Mouse (Mus musculus) forebrain, embryonic 16.5 days (tissue): ENCODE data around the gene Tyms. TPM values are rescaled to one million over a fixed set of nuclear protein-coding genes. Genes with fewer than 3 reads are reported as not detected.
A peak's percentile ranks its signal among the peaks of the same experiment; 100 is the strongest.

Experiments used
- ATAC-seq: fragments of 200-750 bp; cut with Nextera tagmentation; 2 replicates; pipeline ENCODE4 v1.8.0; 2017; ENCODE audit warnings: mild to moderate bottlenecking, moderate library complexity
- H3K27ac ChIP-seq: fragments of 300-500 bp; sonication (generic); 2 replicates; pipeline ENCODE4 v1.5.1; 2014; ENCODE audit warnings: low read length, control low read depth
- H3K27me3 ChIP-seq: fragments of 300-500 bp; sonication (generic); replicated peaks from 2 replicates; pipeline ENCODE4 v1.6.1; 2014; ENCODE audit warnings: low read length; ENCODE audit not compliant: control insufficient read depth, insufficient read depth
- H3K36me3 ChIP-seq: fragments of 300-500 bp; sonication (generic); 2 replicates; pipeline ENCODE4 v1.6.1; 2014; ENCODE audit not compliant: control insufficient read depth, insufficient read depth
- H3K4me1 ChIP-seq: fragments of 300-500 bp; sonication (generic); replicated peaks from 2 replicates; pipeline ENCODE4 v1.6.1; 2014; ENCODE audit warnings: low read length; ENCODE audit not compliant: control insufficient read depth, insufficient read depth
- H3K4me2 ChIP-seq: fragments of 300-500 bp; sonication (generic); 2 replicates; pipeline ENCODE4 v1.6.1; 2014; ENCODE audit warnings: mild to moderate bottlenecking, low read length, control low read depth
- H3K4me3 ChIP-seq: fragments of 300-500 bp; sonication (generic); replicated peaks from 2 replicates; pipeline ENCODE4 v1.5.1; 2014; ENCODE audit warnings: mild to moderate bottlenecking, low read length, control low read depth
- H3K9ac ChIP-seq: fragments of 300-500 bp; sonication (generic); replicated peaks from 2 replicates; pipeline ENCODE4 v1.6.1; 2014; ENCODE audit warnings: low read depth, low read length, control low read depth
- H3K9me3 ChIP-seq: fragments of 300-500 bp; sonication (generic); 2 replicates; pipeline ENCODE4 v1.6.1; 2016; ENCODE audit warnings: low read length; ENCODE audit not compliant: control insufficient read depth
- WGBS: fragments of 180-500 bp; shearing (Covaris S2); extraction: QIAGEN DNeasy Blood & Tissue Kit; methylation state at CpG from one replicate; pipeline ENCODE4 v1.1.7; 2014; 5-methylcytosine and 5-hydroxymethylcytosine counted together
- polyA plus RNA-seq: library from polyadenylated mRNA; unstranded; fragments of >200 nt; fragmentation: Nextera tagmentation; extraction: Ambion mirVana; gene quantifications from 2 replicates; pipeline ENCODE4 v1.2.1, GENCODE M21; 2015

Gene Tyms
- polyA plus RNA-seq, 1 experiment from 2014 or later: 84.3 TPM

DNA sequence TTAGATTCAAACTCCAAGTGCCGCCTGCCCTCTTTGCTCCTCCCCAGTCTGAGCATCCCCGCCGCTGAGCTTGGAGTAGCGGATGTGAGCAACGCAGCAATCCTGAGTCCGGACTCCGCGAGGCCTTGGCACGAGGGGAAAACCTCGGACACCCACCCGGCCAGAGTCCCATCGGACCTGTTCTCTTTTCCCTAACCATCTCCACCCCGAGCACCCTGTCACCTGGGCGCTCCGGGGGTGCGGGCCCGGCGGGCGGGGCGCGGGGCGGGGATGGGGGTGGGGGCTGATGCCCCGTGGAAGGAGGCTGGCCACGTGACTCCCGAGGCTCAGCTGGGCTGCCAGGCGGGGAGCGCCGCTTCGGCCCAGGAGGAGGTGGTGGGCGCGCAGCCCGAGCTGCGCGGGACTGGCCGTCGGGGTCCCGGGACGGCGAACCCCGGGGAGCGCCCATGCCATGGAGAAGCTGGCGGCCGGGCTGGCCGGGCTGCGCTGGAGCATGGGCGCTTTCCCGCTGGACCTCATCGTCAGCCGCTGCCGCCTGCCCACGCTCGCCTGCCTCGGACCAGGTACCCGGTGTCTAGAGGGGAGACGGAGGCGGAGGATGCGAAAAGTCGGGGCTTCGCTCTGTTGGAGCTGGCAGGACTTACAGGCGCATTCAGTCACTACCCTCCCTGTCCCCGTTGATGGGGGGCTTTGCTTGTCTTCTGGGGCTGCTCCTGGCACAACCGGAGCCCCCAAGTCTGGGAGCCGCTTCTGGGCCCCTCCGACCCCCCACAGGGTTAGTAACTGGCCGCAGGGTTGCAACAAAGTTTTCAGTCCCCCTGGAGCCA, 31.6 kb upstream of the Tyms start, which contains the start of gene Garem2:
Gene Garem2, plus strand, starts transcription at position 321 of the 827 bp plus-strand sequence.
- H3K4me2 ChIP-seq: peak within 1 kb of the TSS; percentile 76
- H3K36me3 ChIP-seq: no peaks in the 10 kb centered on the region
- H3K9me3 ChIP-seq: no peaks in the 10 kb centered on the region
- H3K4me3 ChIP-seq: peak within 1 kb of the TSS; percentile 63
- peak; percentile 48 for ATAC-seq
- no peaks in the 10 kb centered on the region for H3K27me3 ChIP-seq
- under 1% methylated on average over 60 of the region's 65 CpGs for WGBS
- H3K27ac ChIP-seq: peak within 1 kb of the TSS; percentile 52
- peak within 1 kb of the TSS; percentile 73 for H3K9ac ChIP-seq
- H3K4me1 ChIP-seq: peaks cover 36% of the 10 kb centered on the region

DNA sequence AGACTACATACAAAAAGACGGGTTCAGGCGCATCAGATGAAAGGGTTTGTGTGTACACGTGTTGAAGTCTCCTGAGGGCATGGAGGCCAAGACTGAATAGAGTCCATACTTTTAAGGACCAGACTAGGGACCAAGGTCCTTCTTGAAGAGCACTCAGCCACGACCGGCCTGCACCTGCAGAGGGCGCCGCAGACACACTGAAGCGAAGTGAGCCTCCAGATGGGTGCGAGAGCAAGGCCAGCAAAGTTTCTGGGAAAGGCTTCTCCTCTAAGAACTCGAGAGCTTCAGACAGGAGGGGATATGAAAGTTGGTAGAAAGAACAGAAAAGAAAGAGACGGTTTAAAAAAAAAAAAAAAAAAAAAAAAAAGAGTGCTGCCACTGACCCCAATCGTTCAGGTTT, 30.9 kb upstream of the Tyms start:
- no peak for ATAC-seq
- no peak overlapping the region for H3K27ac ChIP-seq
- no peaks in the 10 kb centered on the region for H3K36me3 ChIP-seq
- H3K9ac ChIP-seq: no peak overlapping the region
- 2% methylated on average over 11 of the region's 12 CpGs for WGBS
- H3K27me3 ChIP-seq: no peaks in the 10 kb centered on the region
- peak overlapping the region; percentile 63 for H3K4me3 ChIP-seq
- H3K4me1 ChIP-seq: peaks cover 32% of the 10 kb centered on the region
- H3K4me2 ChIP-seq: peak overlapping the region; percentile 76
- no peaks in the 10 kb centered on the region for H3K9me3 ChIP-seq

DNA sequence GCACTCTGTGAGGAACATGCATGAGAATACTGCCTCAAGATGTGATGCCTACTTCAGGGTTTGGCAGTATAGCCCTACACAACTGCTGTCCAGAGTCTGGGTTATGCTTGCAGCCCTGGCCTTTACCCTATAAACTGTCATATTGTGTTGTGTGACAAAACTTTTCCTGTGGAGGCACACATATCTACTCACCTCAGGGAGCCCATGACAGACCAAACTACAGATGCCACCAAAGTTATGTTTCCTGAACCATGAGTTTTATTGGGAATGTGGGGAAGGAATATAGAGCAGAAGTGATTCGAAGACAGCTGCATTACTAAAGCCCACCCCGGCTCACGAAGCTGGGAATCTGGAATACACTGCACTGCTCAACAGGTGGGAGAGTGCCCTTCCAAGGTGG, 29.9 kb upstream of the Tyms start:
- 80% methylated on average over 3 of the region's 3 CpGs for WGBS
- no peak for ATAC-seq
- no peaks in the 10 kb centered on the region for H3K36me3 ChIP-seq
- H3K27ac ChIP-seq: no peak overlapping the region
- no peak overlapping the region for H3K9ac ChIP-seq
- no peak overlapping the region for H3K4me2 ChIP-seq
- no peak overlapping the region for H3K4me3 ChIP-seq
- no peaks in the 10 kb centered on the region for H3K27me3 ChIP-seq
- peaks cover 31% of the 10 kb centered on the region for H3K4me1 ChIP-seq
- no peaks in the 10 kb centered on the region for H3K9me3 ChIP-seq

DNA sequence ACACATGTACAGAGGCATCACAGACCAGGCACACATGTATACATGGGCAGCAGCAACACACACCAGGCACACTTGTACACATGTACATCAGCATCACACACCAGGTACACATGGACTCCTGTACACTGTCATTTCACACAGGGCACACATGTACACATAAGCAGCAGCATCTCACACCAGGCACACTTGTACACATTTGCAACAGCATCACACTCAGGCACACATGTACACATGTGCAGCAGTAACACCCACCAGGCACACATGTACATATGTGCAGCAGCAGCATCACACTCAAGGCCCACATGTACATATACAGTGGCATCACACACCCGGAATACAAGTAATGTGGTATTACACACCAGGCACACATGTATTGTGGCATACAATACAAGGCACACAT, 24.8 kb upstream of the Tyms start:
- no peak overlapping the region for H3K9ac ChIP-seq
- ATAC-seq: no peak
- no peaks in the 10 kb centered on the region for H3K4me1 ChIP-seq
- no peaks in the 10 kb centered on the region for H3K27me3 ChIP-seq
- H3K4me3 ChIP-seq: no peak overlapping the region
- H3K36me3 ChIP-seq: no peaks in the 10 kb centered on the region
- no peak overlapping the region for H3K4me2 ChIP-seq
- H3K9me3 ChIP-seq: no peaks in the 10 kb centered on the region
- WGBS: 88% methylated on average over 1 of the region's 1 CpGs
- no peak overlapping the region for H3K27ac ChIP-seq

DNA sequence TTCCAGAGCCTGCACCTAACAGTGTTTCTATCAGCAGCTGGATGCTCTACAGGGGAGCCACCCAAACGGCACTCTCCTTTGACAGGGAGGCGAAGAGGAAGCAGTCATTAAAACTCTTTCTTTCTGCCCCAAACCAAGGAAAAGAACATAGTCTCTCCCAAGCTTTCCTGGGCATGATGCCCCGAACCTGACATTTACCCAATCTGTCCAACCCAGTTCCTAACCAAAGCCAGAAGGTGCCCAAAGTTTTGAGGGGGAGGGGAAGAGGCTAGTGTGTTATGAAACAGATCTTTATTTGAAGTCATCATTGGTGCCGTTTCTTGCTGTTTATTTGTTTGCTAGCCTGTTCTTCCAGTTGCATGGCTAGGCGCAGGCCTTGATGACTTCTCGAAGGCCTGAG, 22.3 kb upstream of the Tyms start:
- Histone ChIP-seq H3K36me3 (no peaks in the 10 kb centered on the region), H3K4me3 (no peak overlapping the region), H3K9ac (no peak overlapping the region), H3K27me3 (no peaks in the 10 kb centered on the region), H3K4me2 (no peak overlapping the region), H3K4me1 (no peaks in the 10 kb centered on the region), H3K27ac (no peak overlapping the region), H3K9me3 (no peaks in the 10 kb centered on the region)
- 77% methylated on average over 6 of the region's 6 CpGs for WGBS
- no peak for ATAC-seq

DNA sequence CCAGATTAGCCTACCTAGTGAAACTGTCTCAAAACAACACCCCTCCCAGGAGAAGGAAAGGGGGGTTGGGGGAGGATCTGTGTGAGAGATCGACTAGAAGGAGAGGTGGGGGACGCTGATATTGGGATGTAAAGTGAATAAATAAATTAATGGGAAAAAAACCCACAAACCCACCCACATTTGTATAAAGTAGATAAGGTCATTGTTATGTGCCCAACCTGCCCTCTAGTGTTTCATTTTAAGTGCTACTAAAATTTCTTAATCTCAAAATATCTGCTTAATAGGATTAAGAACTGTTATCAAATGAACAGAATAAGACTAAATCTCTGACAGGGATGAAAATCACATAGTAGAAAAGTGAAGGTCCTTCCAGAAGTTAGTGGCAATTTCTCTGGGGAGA, 21.0 kb upstream of the Tyms start:
- no peak for ATAC-seq
- no peaks in the 10 kb centered on the region for H3K27me3 ChIP-seq
- no peak overlapping the region for H3K27ac ChIP-seq
- no peak overlapping the region for H3K9ac ChIP-seq
- H3K36me3 ChIP-seq: no peaks in the 10 kb centered on the region
- H3K4me1 ChIP-seq: no peaks in the 10 kb centered on the region
- 49% methylated on average over 2 of the region's 2 CpGs for WGBS
- H3K4me2 ChIP-seq: no peak overlapping the region
- no peak overlapping the region for H3K4me3 ChIP-seq
- H3K9me3 ChIP-seq: no peaks in the 10 kb centered on the region

DNA sequence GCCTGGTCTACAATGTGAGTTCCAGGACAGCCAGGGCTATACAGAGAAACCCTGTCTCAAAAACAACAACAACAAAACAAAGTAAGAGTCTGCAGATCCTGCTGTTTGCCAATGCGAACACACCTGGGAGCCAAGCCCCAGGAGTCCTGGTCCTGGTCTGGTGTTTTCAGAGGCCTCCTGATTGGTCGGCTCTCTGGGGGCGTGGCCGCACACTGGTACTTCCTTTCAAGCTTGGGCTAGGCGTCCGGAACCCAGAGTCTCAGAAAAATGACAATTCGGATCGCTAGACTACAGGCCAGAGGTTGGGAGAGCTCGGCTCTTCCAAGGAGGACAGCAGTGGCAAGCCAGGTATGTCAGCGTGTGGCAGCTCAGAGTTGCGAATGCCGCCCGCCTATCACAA, 19.3 kb upstream of the Tyms start:
- Histone ChIP-seq H3K4me1 (no peaks in the 10 kb centered on the region), H3K27me3 (no peaks in the 10 kb centered on the region), H3K9me3 (no peaks in the 10 kb centered on the region), H3K9ac (no peak overlapping the region), H3K4me2 (no peak overlapping the region), H3K36me3 (no peaks in the 10 kb centered on the region), H3K27ac (no peak overlapping the region), H3K4me3 (no peak overlapping the region)
- ATAC-seq: no peak
- WGBS: 67% methylated on average over 13 of the region's 13 CpGs

DNA sequence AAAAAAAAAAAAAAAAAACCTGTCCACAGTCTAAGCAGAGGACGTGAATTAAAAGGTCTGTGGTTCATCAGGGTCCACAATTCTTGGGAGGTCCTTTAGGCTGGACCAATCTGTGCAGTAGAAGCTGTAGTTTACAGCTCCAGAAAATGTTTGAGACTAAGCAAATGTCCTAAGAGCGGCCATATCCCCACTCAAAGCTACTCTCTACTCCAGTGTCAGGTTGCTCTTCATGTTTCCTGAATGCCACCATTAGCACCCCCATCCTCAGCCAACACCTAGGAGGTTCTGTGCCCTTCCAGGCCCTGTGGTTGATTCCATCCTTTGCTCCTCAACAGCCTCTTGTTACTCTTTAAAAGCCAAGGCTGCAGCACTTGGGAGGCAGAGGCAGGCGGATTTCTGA, 1.0 kb downstream of the Tyms start:
- Histone ChIP-seq H3K27me3 (no peaks in the 10 kb centered on the region), H3K4me3 (peak overlapping the region; percentile 85), H3K36me3 (no peaks in the 10 kb centered on the region), H3K4me1 (peaks cover 13% of the 10 kb centered on the region), H3K9ac (no peak overlapping the region; the same call in 1 of the 2 replicates), H3K9me3 (no peaks in the 10 kb centered on the region), H3K27ac (no peak overlapping the region), H3K4me2 (peak overlapping the region; percentile 90)
- 43% methylated on average over 3 of the region's 3 CpGs for WGBS
- ATAC-seq: 0 out of 2 replicates have a peak, but pooled peaks have one; percentile 8

DNA sequence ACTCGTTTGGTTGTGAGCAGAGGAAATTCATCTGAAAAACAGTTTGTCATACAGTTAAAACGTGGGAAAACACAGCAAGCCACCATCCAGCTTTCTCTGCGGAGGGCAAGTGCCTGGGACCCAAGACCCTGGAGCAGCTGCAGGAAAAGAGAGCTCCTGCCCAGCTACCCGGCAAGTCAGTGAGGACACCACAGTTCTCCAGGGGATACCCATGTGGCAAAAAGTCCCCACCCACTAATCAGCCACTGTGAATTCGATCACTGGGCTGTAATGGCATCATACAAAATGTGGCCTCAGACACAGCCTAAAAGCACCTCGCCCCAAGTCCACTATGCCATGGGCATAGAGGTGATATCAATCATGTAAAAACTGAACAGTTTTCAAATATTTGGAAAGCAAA, 1.7 kb downstream of the Tyms start:
- no peaks in the 10 kb centered on the region for H3K27me3 ChIP-seq
- no peak overlapping the region for H3K4me2 ChIP-seq
- peaks cover 13% of the 10 kb centered on the region for H3K4me1 ChIP-seq
- H3K9me3 ChIP-seq: no peaks in the 10 kb centered on the region
- 76% methylated on average over 6 of the region's 6 CpGs for WGBS
- no peak overlapping the region for H3K4me3 ChIP-seq
- H3K27ac ChIP-seq: no peak overlapping the region
- no peak overlapping the region for H3K9ac ChIP-seq
- no peak for ATAC-seq
- peaks cover under 1% of the 10 kb centered on the region; the same call in 1 of the 2 replicates for H3K36me3 ChIP-seq
